Mouse (Mus musculus) CH12.LX (cell line): ENCODE data around the gene Pip5k1b. TPM values are rescaled to one million over a fixed set of nuclear protein-coding genes. Genes with fewer than 3 reads are reported as not detected.

ENCODE experiments used
- DNase-seq: peaks from one replicate; pipeline ENCODE4 v3.0.0-alpha.2; 2013; ENCODE audit errors: extremely low read depth
- H3K27ac ChIP-seq: 2 replicates; pipeline ENCODE4 v1.5.1; 2012; ENCODE audit warnings: low read depth, mild to moderate bottlenecking, control low read depth, moderate library complexity; ENCODE audit not compliant: insufficient read depth
- H3K27me3 ChIP-seq: replicated peaks from 2 replicates; pipeline ENCODE3; 2012; ENCODE audit warnings: inconsistent platforms
- H3K36me3 ChIP-seq, 2 experiments: replicated peaks in 1 of 2; 2 replicates each; pipeline versions ENCODE3 to v1.6.1; 2012; ENCODE audit warnings: inconsistent platforms in 1 of 2, low read length in 1 of 2, mild to moderate bottlenecking in 1 of 2, mixed read lengths in 1 of 2, moderate library complexity in 1 of 2; ENCODE audit not compliant: control insufficient read depth in 1 of 2, insufficient read depth in 1 of 2
- H3K4me1 ChIP-seq, 2 experiments: 2 replicates each; pipeline ENCODE4 v1.6.1; 2012; ENCODE audit warnings: inconsistent platforms in 1 of 2, moderate library complexity in 1 of 2; ENCODE audit not compliant: insufficient read depth in 2 of 2, control insufficient read depth in 1 of 2
- H3K4me2 ChIP-seq: 2 replicates; pipeline ENCODE4 v1.6.1; 2012; ENCODE audit warnings: low read depth, mild to moderate bottlenecking, control low read depth; ENCODE audit not compliant: poor library complexity, insufficient read depth, severe bottlenecking
- H3K4me3 ChIP-seq, 3 experiments: fragments of 150-350 bp in 1 of 3; sonication (generic) in 1 of 3; replicated peaks in 1 of 3; 2 replicates each; pipeline versions ENCODE3 to v1.5.1; 2011 to 2012; ENCODE audit warnings: low read depth in 2 of 3, low read length in 2 of 3, mild to moderate bottlenecking in 2 of 3, moderate library complexity in 2 of 3, control low read depth in 1 of 3, improper control_type of control experiment in 1 of 3, inconsistent platforms in 1 of 3, mixed read lengths in 1 of 3; ENCODE audit not compliant: poor library complexity in 1 of 3
- H3K79me2 ChIP-seq: replicated peaks from 2 replicates; pipeline ENCODE4 v1.6.1; 2012; ENCODE audit warnings: mild to moderate bottlenecking, moderate library complexity; ENCODE audit not compliant: control insufficient read depth, poor library complexity, insufficient read depth, severe bottlenecking; ENCODE audit errors: extremely low read depth
- H3K9ac ChIP-seq: 2 replicates; pipeline ENCODE4 v1.6.1; 2012; ENCODE audit warnings: low read depth, mild to moderate bottlenecking, control low read depth, moderate library complexity; ENCODE audit not compliant: insufficient read depth
- H3K9me3 ChIP-seq: replicated peaks from 2 replicates; pipeline ENCODE3; 2012; ENCODE audit warnings: low read length, inconsistent platforms, mixed read lengths
- CHD2 ChIP-seq: IDR thresholded peaks from 2 replicates; pipeline ENCODE4 v1.6.1; 2011; ENCODE audit warnings: low read length, improper control_type of control experiment
- CTCF ChIP-seq, 2 experiments: IDR thresholded peaks in 1 of 2; conservative IDR thresholded peaks in 1 of 2; 2 replicates each; pipeline ENCODE4 v1.5.1; 2011 to 2012; ENCODE audit warnings: low read depth in 2 of 2, low read length in 2 of 2, improper control_type of control experiment in 1 of 2, inconsistent platforms in 1 of 2, mild to moderate bottlenecking in 1 of 2, moderate library complexity in 1 of 2
- E2F4 ChIP-seq: IDR thresholded peaks from 2 replicates; pipeline ENCODE4 v1.6.1; 2011; ENCODE audit warnings: low read depth, low read length, improper control_type of control experiment; ENCODE audit not compliant: insufficient replicate concordance
- EP300 ChIP-seq: IDR thresholded peaks from 2 replicates; pipeline ENCODE4 v1.6.1; 2011; ENCODE audit warnings: low read length, improper control_type of control experiment
- GABPA ChIP-seq: IDR thresholded peaks from 2 replicates; pipeline ENCODE4 v1.6.1; 2012; ENCODE audit warnings: low read depth, low read length, improper control_type of control experiment, inconsistent platforms; ENCODE audit not compliant: insufficient replicate concordance
- HCFC1 ChIP-seq: IDR thresholded peaks from 2 replicates; pipeline ENCODE4 v1.6.1; 2012; ENCODE audit warnings: low read depth, mild to moderate bottlenecking, inconsistent platforms, low read length, improper control_type of control experiment
- JUND ChIP-seq: conservative IDR thresholded peaks from 2 replicates; pipeline ENCODE4 v1.6.1; 2011; ENCODE audit warnings: low read depth, low read length, improper control_type of control experiment
- MAFK ChIP-seq: IDR thresholded peaks from 2 replicates; pipeline ENCODE4 v1.6.1; 2011; ENCODE audit warnings: low read length, improper control_type of control experiment; ENCODE audit not compliant: insufficient replicate concordance
- MAX ChIP-seq: IDR thresholded peaks from 2 replicates; pipeline ENCODE4 v1.6.1; 2011; ENCODE audit warnings: low read length, improper control_type of control experiment
- MAZ ChIP-seq: IDR thresholded peaks from 2 replicates; pipeline ENCODE4 v1.6.1; 2012; ENCODE audit warnings: low read depth, mild to moderate bottlenecking, inconsistent platforms, low read length, improper control_type of control experiment, moderate library complexity
- MEF2A ChIP-seq: IDR thresholded peaks from 2 replicates; pipeline ENCODE4 v1.6.1; 2014; ENCODE audit warnings: low read depth, mild to moderate bottlenecking, inconsistent platforms, low read length, improper control_type of control experiment, borderline replicate concordance
- MYC ChIP-seq: IDR thresholded peaks from 2 replicates; pipeline ENCODE4 v1.6.1; 2011; ENCODE audit warnings: low read depth, mild to moderate bottlenecking, improper control_type of control experiment, low read length
- NELFE ChIP-seq: IDR thresholded peaks from 2 replicates; pipeline ENCODE4 v1.6.1; 2011; ENCODE audit warnings: low read depth, low read length, improper control_type of control experiment
- PAX5 ChIP-seq: IDR thresholded peaks from 2 replicates; pipeline ENCODE4 v1.6.1; 2012; ENCODE audit warnings: low read length, inconsistent platforms, mixed read lengths
- RAD21 ChIP-seq: IDR thresholded peaks from 2 replicates; pipeline ENCODE4 v1.6.1; 2011; ENCODE audit warnings: low read depth, mild to moderate bottlenecking, low read length, improper control_type of control experiment, moderate library complexity
- RCOR1 ChIP-seq: conservative IDR thresholded peaks from 2 replicates; pipeline ENCODE4 v1.6.1; 2012; ENCODE audit warnings: low read depth, mild to moderate bottlenecking, inconsistent platforms, low read length, improper control_type of control experiment
- SIN3A ChIP-seq: IDR thresholded peaks from 2 replicates; pipeline ENCODE4 v1.6.1; 2012; ENCODE audit warnings: low read length, improper control_type of control experiment, inconsistent platforms
- SMC3 ChIP-seq: IDR thresholded peaks from 2 replicates; pipeline ENCODE4 v1.6.1; 2011; ENCODE audit warnings: low read depth, low read length, improper control_type of control experiment
- TBP ChIP-seq: conservative IDR thresholded peaks from 2 replicates; pipeline ENCODE4 v1.6.1; 2011; ENCODE audit warnings: low read depth, low read length, improper control_type of control experiment
- TCF12 ChIP-seq: IDR thresholded peaks from 2 replicates; pipeline ENCODE4 v1.6.1; 2014; ENCODE audit warnings: low read depth, mild to moderate bottlenecking, inconsistent platforms, low read length, improper control_type of control experiment
- UBTF ChIP-seq: IDR thresholded peaks from 2 replicates; pipeline ENCODE4 v1.6.1; 2012; ENCODE audit warnings: low read depth, mild to moderate bottlenecking, inconsistent platforms, low read length, improper control_type of control experiment, moderate library complexity
- USF1 ChIP-seq: IDR thresholded peaks from 2 replicates; pipeline ENCODE4 v1.6.1; 2014; ENCODE audit warnings: low read depth, mild to moderate bottlenecking, inconsistent platforms, low read length, improper control_type of control experiment
- ZC3H11A ChIP-seq: IDR thresholded peaks from 2 replicates; pipeline ENCODE4 v1.6.1; 2012; ENCODE audit warnings: low read depth, mild to moderate bottlenecking, inconsistent platforms, low read length, improper control_type of control experiment
- ZKSCAN1 ChIP-seq: IDR thresholded peaks from 2 replicates; pipeline ENCODE4 v1.6.1; 2012; ENCODE audit warnings: low read depth, inconsistent platforms, low read length, improper control_type of control experiment, borderline replicate concordance
- ZMIZ1 ChIP-seq: IDR thresholded peaks from 2 replicates; pipeline ENCODE4 v1.6.1; 2012; ENCODE audit warnings: low read depth, mild to moderate bottlenecking, inconsistent platforms, low read length, improper control_type of control experiment
- ZNF384 ChIP-seq: IDR thresholded peaks from 2 replicates; pipeline ENCODE4 v1.6.1; 2012; ENCODE audit warnings: low read depth, low read length, improper control_type of control experiment, inconsistent platforms
- dilution Hi-C: fragments of 300-500 bp; cut with MboI; formaldehyde crosslinking; loops from 2 replicates; pipeline ENCODE4 v1.14.3; 2020; ENCODE audit warnings: low sequenced_read_pairs; ENCODE audit not compliant: extremely low pct_unique_long_range_greater_than_20kb, extremely low pct_ligation_motif_present
- in situ Hi-C: fragments of 300-500 bp; cut with MboI; formaldehyde crosslinking; loops from 3 replicates; pipeline ENCODE4 v1.14.3; 2019; ENCODE audit warnings: low sequenced_read_pairs, low pct_ligation_motif_present, low pct_unique_long_range_greater_than_20kb, mixed read lengths
- polyA plus RNA-seq: library from polyadenylated mRNA; unstranded; fragments of >175 nt; gene quantifications from 2 replicates; pipeline ENCODE4 v1.2.1, GENCODE M21; 2012; ENCODE audit warnings: low read depth; ENCODE audit not compliant: insufficient read length
- total RNA-seq, 2 experiments: library from RNA; depleted of rRNA; stranded (reverse); fragments of 300-350 nt in 1 of 2; fragments of >200 nt in 1 of 2; gene quantifications; 2 replicates each; pipeline ENCODE4 v1.2.3; 2012 to 2014

Pip5k1b gene
- total and polyA plus RNA-seq, 3 experiments = 1.7 to 2.9 (median 2.0) TPM

- TF ChIP-seq ZMIZ1 (no peak), USF1 (no peak), CTCF (conservative IDR thresholded peaks at IDR 0.05 in 1 of 2, IDR thresholded peaks at IDR 0.05 in 1 of 2; ENCODE audit: low read depth in 2 of 2, low read length in 2 of 2) (no peak), ZKSCAN1 (no peak), ZC3H11A (no peak), CHD2 (no peak), EP300 (no peak), MYC (no peak), RCOR1 (no peak), SMC3 (no peak), NELFE (no peak), MAFK (no peak), RAD21 (no peak), TCF12 (no peak), JUND (no peak), GABPA (no peak), HCFC1 (no peak)
- TF ChIP-seq, all 38 proteins: peak for 0
- no peak for DNase-seq
- no peak overlapping the region for H3K27ac ChIP-seq
- no peaks in the 10 kb centered on the region for H3K4me1 ChIP-seq
- in situ Hi-C loops (loop anchor here (25.0 kb wide), 1 partner anchor 266 kb away; no protein-coding TSS in a partner anchor), dilution Hi-C loops (no loop called here)
- no peak overlapping the region for H3K4me3 ChIP-seq
- H3K27me3 ChIP-seq = no peaks in the 10 kb centered on the region
- H3K9ac ChIP-seq = no peak overlapping the region
- H3K9me3 ChIP-seq = no peaks in the 10 kb centered on the region
- H3K36me3 ChIP-seq = peaks cover 0 to 5% of the 10 kb centered on the region in 2 experiments
- H3K4me2 ChIP-seq = no peak overlapping the region
- no peaks in the 10 kb centered on the region for H3K79me2 ChIP-seq
These were observed 301.9 kb downstream of the Pip5k1b start for GRCm38 (mm10) chr19:24253657-24254260.

GRCm38 (mm10) chr19:24251869-24252268 is 303.8 kb downstream of the Pip5k1b start:
- Histone ChIP-seq H3K9ac (no peak overlapping the region), H3K4me3 (no peak overlapping the region), H3K9me3 (no peaks in the 10 kb centered on the region), H3K27ac (no peak overlapping the region), H3K27me3 (no peaks in the 10 kb centered on the region), H3K4me1 (no peaks in the 10 kb centered on the region), H3K79me2 (no peaks in the 10 kb centered on the region)
- dilution Hi-C loops = no loop called here
- in situ Hi-C loops = loop anchor here (25.0 kb wide), 1 partner anchor 265 kb away; no protein-coding TSS in a partner anchor
- DNase-seq = no peak
- TF ChIP-seq ZC3H11A (no peak), SIN3A (no peak), E2F4 (no peak), TBP (no peak), SMC3 (no peak), GABPA (no peak), MAZ (no peak), PAX5 (no peak), NELFE (no peak), ZNF384 (no peak), UBTF (no peak), MEF2A (no peak), MAX (no peak)
- TF ChIP-seq, all 38 proteins: peak for 0
- H3K36me3 ChIP-seq = no peaks in the 10 kb centered on the region
- H3K4me2 ChIP-seq = no peak overlapping the region
